8 mouse cellular contexts compared by ENCODE assay signal in the genomic region with DNA sequence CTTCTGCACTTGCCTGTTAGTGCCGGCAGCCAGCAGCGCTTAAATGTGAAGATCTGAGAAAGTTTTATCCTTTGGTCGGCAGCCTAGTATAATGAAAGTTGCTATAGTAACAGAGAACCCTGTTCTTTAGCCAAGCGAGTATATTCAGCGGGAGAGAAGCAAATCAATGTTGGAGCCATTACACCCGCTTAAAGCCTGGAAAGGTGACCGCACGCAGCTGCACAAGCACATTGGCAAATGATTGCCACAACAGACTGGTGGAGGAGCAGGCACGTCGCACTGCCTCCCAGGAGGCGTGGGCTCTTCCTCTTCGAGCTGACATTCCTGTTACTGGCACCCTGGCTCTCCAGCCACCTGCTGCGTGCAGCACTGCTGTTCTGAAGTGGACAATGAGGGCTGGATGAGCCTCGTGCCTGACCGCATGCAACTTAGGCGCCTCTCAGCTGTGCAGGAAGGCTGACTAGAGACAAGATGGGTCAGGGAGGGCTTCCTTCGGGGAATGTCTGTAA.
A peak's percentile ranks its signal among the peaks of the same experiment; 100 is the strongest.
DNase-seq lines count a peak whose midpoint lies in the region; ATAC-seq and TF ChIP-seq lines count a peak whose summit lies in the region.

No protein-coding gene starts in this region.

- no peaks in the 10 kb centered on the region for H3K36me3 ChIP-seq in midbrain, embryonic 13.5 days
- no peaks in the 10 kb centered on the region for H3K36me3 ChIP-seq in intestine, embryonic 16.5 days (ENCODE audit: control insufficient read depth, insufficient read depth, low read length)
- H3K36me3 ChIP-seq in thymus, adult 2 months (ENCODE audit: control insufficient read depth, insufficient read depth, low read length) = peaks cover 4% of the 10 kb centered on the region; the same call in 1 of the 2 replicates

- no peaks in the 10 kb centered on the region for H3K9me3 ChIP-seq in midbrain, embryonic 13.5 days
- H3K9me3 ChIP-seq in intestine, embryonic 16.5 days (ENCODE audit: control insufficient read depth, low read length) = no peaks in the 10 kb centered on the region

- peak overlapping the region; percentile 41 for H3K4me2 ChIP-seq in midbrain, embryonic 13.5 days (replicated peaks)
- H3K4me2 ChIP-seq in intestine, embryonic 16.5 days (ENCODE audit: low read depth, low read length) = no peak overlapping the region

- peaks cover 6% of the 10 kb centered on the region; the same call in 1 of the 2 replicates for H3K27me3 ChIP-seq in midbrain, embryonic 13.5 days
- H3K27me3 ChIP-seq in intestine, embryonic 16.5 days (replicated peaks; ENCODE audit: control insufficient read depth, insufficient read depth, low read length) = no peaks in the 10 kb centered on the region
- no peaks in the 10 kb centered on the region for H3K27me3 ChIP-seq in thymus, adult 2 months (ENCODE audit: control insufficient read depth, insufficient read depth, low read length)

- peak; percentile 78 for DNase-seq in heart, adult 11 months
- DNase-seq in heart, postnatal 4 days = no peak
- peak; percentile 90 for DNase-seq in brain, embryonic 14.5 days (ENCODE audit: low read depth)
- DNase-seq in kidney, adult 8-10 months = peak; percentile 25 to 39
- no peak for DNase-seq in thymus, adult 2 months

- H3K9ac ChIP-seq in midbrain, embryonic 13.5 days (replicated peaks) = peak overlapping the region; percentile 51; the same call in 1 of the 2 replicates
- H3K9ac ChIP-seq in intestine, embryonic 16.5 days (ENCODE audit: low read depth, low read length) = no peak overlapping the region

- 7% methylated on average over 17 of the region's 17 CpGs for whole genome bisulfite sequencing in midbrain, embryonic 13.5 days
- 55% methylated on average over 17 of the region's 17 CpGs for WGBS in intestine, embryonic 16.5 days
- WGBS in thymus, adult 2 months = 91% methylated on average over 17 of the region's 17 CpGs

- H3K27ac ChIP-seq in midbrain, embryonic 13.5 days = peak overlapping the region; percentile 77
- H3K27ac ChIP-seq in intestine, embryonic 16.5 days (ENCODE audit: low read length) = no peak overlapping the region
- H3K27ac ChIP-seq in thymus, adult 2 months (ENCODE audit: control insufficient read depth, insufficient read depth, low read length) = no peak overlapping the region

- H3K4me1 ChIP-seq in midbrain, embryonic 13.5 days (replicated peaks) = peaks cover 36% of the 10 kb centered on the region
- H3K4me1 ChIP-seq in intestine, embryonic 16.5 days (ENCODE audit: control insufficient read depth, insufficient read depth, low read length) = no peaks in the 10 kb centered on the region
- H3K4me1 ChIP-seq in thymus, adult 2 months (replicated peaks; ENCODE audit: control insufficient read depth, insufficient read depth, low read length) = no peaks in the 10 kb centered on the region

- H3K4me3 ChIP-seq in midbrain, embryonic 13.5 days (replicated peaks) = peak overlapping the region; percentile 5; the same call in 1 of the 2 replicates
- H3K4me3 ChIP-seq in intestine, embryonic 16.5 days (ENCODE audit: low read length) = no peak overlapping the region
- no peak overlapping the region for H3K4me3 ChIP-seq in thymus, adult 2 months (ENCODE audit: control insufficient read depth, insufficient read depth, low read length)

- peak; percentile 78 for ATAC-seq in midbrain, embryonic 13.5 days
- no peak for ATAC-seq in intestine, embryonic 16.5 days
- ATAC-seq in erythroblast, adult 5-6 weeks (replicated peaks; ENCODE audit: low FRiP score, poor library complexity, severe bottlenecking) = no peak

- TF ChIP-seq POLR2A in brain, embryonic 14.5 days (IDR thresholded peaks at IDR 0.05; ENCODE audit: borderline replicate concordance, extremely low read depth, insufficient read depth, insufficient read length, poor library complexity, severe bottlenecking) = no peak
- TF ChIP-seq POLR2A in thymus, adult 2 months (IDR thresholded peaks at IDR 0.05; ENCODE audit: control insufficient read depth, extremely low read depth, insufficient read depth, low read length, poor library complexity) = no peak

- TF ChIP-seq CTCF in brain, embryonic 14.5 days (IDR thresholded peaks at IDR 0.05; ENCODE audit: borderline replicate concordance, extremely low read depth, insufficient read depth, insufficient read length) = no peak
- TF ChIP-seq CTCF in thymus, adult 2 months (IDR thresholded peaks at IDR 0.05; ENCODE audit: borderline replicate concordance, control insufficient read depth, extremely low read depth, insufficient read depth, low read length, poor library complexity) = no peak

Comparison
In these comparisons a context has a peak if more than half of its experiments do, and no peak if none do; other contexts are left out.
1. DNase-seq: peak in heart, adult 11 months (single experiment), brain, embryonic 14.5 days (single experiment) and kidney, adult 8-10 months (2 of 2); none in heart, postnatal 4 days (single experiment) and thymus, adult 2 months (single experiment).